Mouse (Mus musculus) cortical plate, adult 2 months (tissue): ENCODE measurements around the gene 4933416C03Rik.
A peak's percentile ranks its signal among the peaks of the same experiment; 100 is the strongest.

Experiments
- CTCF ChIP-seq: fragments of 200-500 bp; IDR thresholded peaks from 2 replicates; pipeline ENCODE4 v1.5.1; 2011; ENCODE audit warnings: mild to moderate bottlenecking, control low read depth, low read length; ENCODE audit not compliant: insufficient read depth; ENCODE audit errors: extremely low read depth
- POLR2A ChIP-seq: fragments of 200-500 bp; IDR thresholded peaks from 2 replicates; pipeline ENCODE4 v1.6.1; 2011; ENCODE audit warnings: mild to moderate bottlenecking, low read length, control low read depth; ENCODE audit not compliant: insufficient read depth; ENCODE audit errors: extremely low read depth

DNA sequence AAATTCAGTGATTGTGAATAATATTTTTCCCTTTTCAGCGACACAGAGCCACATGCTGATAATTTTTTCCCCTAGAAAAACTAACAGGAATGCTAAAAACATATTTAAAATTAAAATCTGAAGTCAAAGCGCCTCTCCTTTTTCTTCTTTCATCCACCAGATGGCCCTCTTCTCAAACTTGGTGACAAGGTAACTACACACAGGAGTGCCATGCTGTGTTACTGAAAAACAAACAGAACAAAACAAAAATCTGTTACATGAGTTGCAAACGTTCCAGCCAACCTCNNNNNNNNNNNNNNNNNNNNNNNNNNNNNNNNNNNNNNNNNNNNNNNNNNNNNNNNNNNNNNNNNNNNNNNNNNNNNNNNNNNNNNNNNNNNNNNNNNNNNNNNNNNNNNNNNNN is 29.8 kb downstream of the 4933416C03Rik start:
- TF ChIP-seq CTCF (peak; percentile 33; the same call in 1 of the 2 replicates), POLR2A (no peak)
